Mouse (Mus musculus): Measurements from ENCODE around the gene 4933406M09Rik. TPM values are rescaled to one million over a fixed set of nuclear protein-coding genes. Genes with fewer than 3 reads are reported as not detected.

4933406M09Rik gene
- total and polyA plus RNA-seq, 3 experiments, result not detected

- Histone ChIP-seq H3K27me3 (ENCODE audit: control insufficient read depth in 1 of 2, insufficient read depth in 2 of 2, low read length in 2 of 2) (no peaks in the 10 kb centered on the region), H3K36me3 (ENCODE audit: control insufficient read depth in 1 of 2, insufficient read depth in 2 of 2, low read length in 2 of 2) (peaks cover 8 to 42% of the 10 kb centered on the region in 2 experiments), H3K9ac (ENCODE audit: control insufficient read depth, low read depth, low read length, poor library complexity, severe bottlenecking) (peak within 1 kb of the TSS; percentile 91), H3K27ac (ENCODE audit: control insufficient read depth, low read depth, low read length) (peak within 1 kb of the TSS; percentile 68), H3K9me3 (replicated peaks; ENCODE audit: insufficient read depth, low read length) (no peaks in the 10 kb centered on the region), H3K79me2 (ENCODE audit: control insufficient read depth, insufficient read depth, low read length, poor library complexity) (peaks cover 34% of the 10 kb centered on the region), H3K4me3 (ENCODE audit: control insufficient read depth in 1 of 2, insufficient read depth in 1 of 2, low read depth in 2 of 2, low read length in 2 of 2) (peak within 1 kb of the TSS; percentile 74 to 96), H3K4me1 (ENCODE audit: control insufficient read depth in 1 of 2, insufficient read depth in 2 of 2, low read length in 2 of 2) (peaks cover 18 to 36% of the 10 kb centered on the region in 2 experiments)
- DNase-seq (ENCODE audit: low read depth, low spot score), result peak; percentile 97
- TF ChIP-seq SIN3A (IDR thresholded peaks at IDR 0.05; ENCODE audit: low read length) (peak; percentile 74), MAX (IDR thresholded peaks at IDR 0.05; ENCODE audit: low read length) (peak; percentile 62), GABPA (IDR thresholded peaks at IDR 0.05; ENCODE audit: low read depth, low read length) (no peak), E2F4 (IDR thresholded peaks at IDR 0.05; ENCODE audit: borderline replicate concordance, low read depth, low read length) (no peak), CHD1 (IDR thresholded peaks at IDR 0.05; ENCODE audit: low read depth, low read length) (no peak), CTCF (IDR thresholded peaks at IDR 0.05 in 2 of 3, conservative IDR thresholded peaks at IDR 0.05 in 1 of 3; ENCODE audit: control insufficient read depth in 1 of 3, insufficient read depth in 1 of 3, low read depth in 2 of 3, low read length in 3 of 3, poor library complexity in 1 of 3, severe bottlenecking in 1 of 3) (no peak), UBTF (IDR thresholded peaks at IDR 0.05; ENCODE audit: borderline replicate concordance, insufficient read depth, low read depth, low read length) (no peak), HCFC1 (IDR thresholded peaks at IDR 0.05; ENCODE audit: low read depth, low read length) (peak; percentile 85), POLR2AphosphoS2 (IDR thresholded peaks at IDR 0.05; ENCODE audit: low read length) (no peak; the same call in none of the 2 replicates), MAFK (IDR thresholded peaks at IDR 0.05; ENCODE audit: borderline replicate concordance, low read depth, low read length) (no peak), CHD2 (IDR thresholded peaks at IDR 0.05; ENCODE audit: low read length) (no peak), RAD21 (IDR thresholded peaks at IDR 0.05; ENCODE audit: low read depth, low read length) (no peak), SMC3 (IDR thresholded peaks at IDR 0.05; ENCODE audit: low read depth, low read length) (no peak), BHLHE40 (IDR thresholded peaks at IDR 0.05; ENCODE audit: borderline replicate concordance, low read depth, low read length) (no peak), MYC (IDR thresholded peaks at IDR 0.05; ENCODE audit: low read depth, low read length) (no peak; the same call in 1 of the 2 replicates), TBP (IDR thresholded peaks at IDR 0.05; ENCODE audit: low read depth, low read length) (no peak), TCF12 (IDR thresholded peaks at IDR 0.05; ENCODE audit: low read depth, low read length) (peak; percentile 7; the same call in 1 of the 2 replicates), EP300 (IDR thresholded peaks at IDR 0.05; ENCODE audit: low read depth in 1 of 2, low read length in 2 of 2) (no peak), POLR2A (IDR thresholded peaks at IDR 0.05; ENCODE audit: control insufficient read depth in 1 of 2, insufficient read depth in 1 of 2, low read depth in 1 of 2, low read length in 2 of 2, poor library complexity in 1 of 2) (peak; percentile 50 to 89; a peak in 3 of 4 replicates), ETS1 (IDR thresholded peaks at IDR 0.05; ENCODE audit: low read depth, low read length) (0 out of 2 replicates have a peak, but pooled peaks have one; percentile 35), ZC3H11A (IDR thresholded peaks at IDR 0.05; ENCODE audit: low read depth, low read length) (no peak), MAZ (IDR thresholded peaks at IDR 0.05; ENCODE audit: low read depth, low read length) (peak; percentile 52; the same call in 1 of the 2 replicates), MYB (IDR thresholded peaks at IDR 0.05; ENCODE audit: low read depth, low read length) (no peak), TAL1 (IDR thresholded peaks at IDR 0.05; ENCODE audit: low read length) (no peak), MXI1 (IDR thresholded peaks at IDR 0.05; ENCODE audit: low read depth, low read length) (peak; percentile 70; the same call in 1 of the 2 replicates), NRF1 (IDR thresholded peaks at IDR 0.05; ENCODE audit: insufficient read depth, low read depth, low read length, poor library complexity, severe bottlenecking) (peak; percentile 57), RCOR1 (IDR thresholded peaks at IDR 0.05; ENCODE audit: low read depth, low read length) (0 out of 2 replicates have a peak, but pooled peaks have one; percentile 41), ZKSCAN1 (IDR thresholded peaks at IDR 0.05; ENCODE audit: low read depth, low read length) (no peak), NELFE (IDR thresholded peaks at IDR 0.05; ENCODE audit: low read depth, low read length) (peak; percentile 81), POLR2AphosphoS5 (IDR thresholded peaks at IDR 0.05; ENCODE audit: borderline replicate concordance, low read depth, low read length) (no peak), JUND (IDR thresholded peaks at IDR 0.05; ENCODE audit: low read depth, low read length) (no peak), GATA1 (IDR thresholded peaks at IDR 0.05; ENCODE audit: low read depth, low read length) (no peak), ZNF384 (IDR thresholded peaks at IDR 0.05; ENCODE audit: low read depth, low read length) (no peak), USF2 (IDR thresholded peaks at IDR 0.05; ENCODE audit: borderline replicate concordance in 1 of 2, insufficient read depth in 1 of 2, low read depth in 1 of 2, low read length in 2 of 2) (no peak), USF1 (IDR thresholded peaks at IDR 0.05; ENCODE audit: low read depth, low read length) (no peak), KAT2A (conservative IDR thresholded peaks at IDR 0.05; ENCODE audit: low read depth, low read length) (no peak; the same call in 1 of the 2 replicates), ELF1 (IDR thresholded peaks at IDR 0.05; ENCODE audit: low read depth, low read length) (peak; percentile 24; the same call in 1 of the 2 replicates)
These were observed 29.6 kb downstream of the 4933406M09Rik start, which contains the start of gene Adipor1 for GRCm38 (mm10) chr1:134415168-134415831. TSS of gene Adipor1 (plus strand) at chr1:134415378.

Measured in MEL (cell line).